Mouse (Mus musculus): Measurements from ENCODE around the gene Trim25.
A peak's percentile ranks its signal among the peaks of the same experiment; 100 is the strongest.

Gene Trim25

GRCm38 (mm10) chr11:88998974-88999722, at the start of gene Trim25:
Gene Trim25 (plus strand): TSS chr11:88999376.
- DNase-seq (ENCODE audit: low read depth, low spot score) = peak; percentile 63

- no peak for DNase-seq (ENCODE audit: low read depth, low spot score)
These were observed 49.2 kb upstream of the Trim25 start for GRCm38 (mm10) chr11:88949802-88950639.

GRCm38 (mm10) chr11:88950640-88951250, 48.4 kb upstream of the Trim25 start:
- DNase-seq (ENCODE audit: low read depth, low spot score) = no peak

GRCm38 (mm10) chr11:88951576-88951975, 47.6 kb upstream of the Trim25 start:
- DNase-seq (ENCODE audit: low read depth, low spot score) = no peak

GRCm38 (mm10) chr11:88952117-88952516, 47.1 kb upstream of the Trim25 start:
- DNase-seq (ENCODE audit: low read depth, low spot score) = no peak

- DNase-seq (ENCODE audit: low read depth, low spot score) = no peak
These were observed 45.6 kb upstream of the Trim25 start for GRCm38 (mm10) chr11:88953582-88953981.

GRCm38 (mm10) chr11:88954803-88955202, 44.4 kb upstream of the Trim25 start:
- DNase-seq (ENCODE audit: low read depth, low spot score) = peak; percentile 64

GRCm38 (mm10) chr11:88955217-88955969, 43.8 kb upstream of the Trim25 start, which contains the start of gene Scpep1:
Gene Scpep1 (minus strand): TSS chr11:88955465.
- peak; percentile 94 for DNase-seq (ENCODE audit: low read depth, low spot score)

GRCm38 (mm10) chr11:88958851-88959250, 40.3 kb upstream of the Trim25 start:
- no peak for DNase-seq (ENCODE audit: low read depth, low spot score)

- DNase-seq (ENCODE audit: low read depth, low spot score) = no peak
These were observed 32.3 kb upstream of the Trim25 start, which contains the start of gene Elobl for GRCm38 (mm10) chr11:88966881-88967361. Gene Elobl (minus strand): TSS chr11:88966931.

- no peak for DNase-seq (ENCODE audit: low read depth, low spot score)
These were observed 28.9 kb upstream of the Trim25 start, which contains the start of gene Coil for GRCm38 (mm10) chr11:88970202-88970732. Gene Coil (plus strand): TSS chr11:88970252.

GRCm38 (mm10) chr11:88973776-88974701, 25.1 kb upstream of the Trim25 start:
- peak; percentile 92 for DNase-seq (ENCODE audit: low read depth, low spot score)

GRCm38 (mm10) chr11:88976320-88976719, 22.9 kb upstream of the Trim25 start:
- no peak for DNase-seq (ENCODE audit: low read depth, low spot score)

GRCm38 (mm10) chr11:88977188-88977587, 22.0 kb upstream of the Trim25 start:
- no peak for DNase-seq (ENCODE audit: low read depth, low spot score)

- DNase-seq (ENCODE audit: low read depth, low spot score) = no peak
These were observed 17.8 kb upstream of the Trim25 start for GRCm38 (mm10) chr11:88981337-88981736.

GRCm38 (mm10) chr11:88986616-88987015, 12.6 kb upstream of the Trim25 start:
- no peak for DNase-seq (ENCODE audit: low read depth, low spot score)

- no peak for DNase-seq (ENCODE audit: low read depth, low spot score)
These were observed 10.2 kb upstream of the Trim25 start for GRCm38 (mm10) chr11:88988956-88989355.

GRCm38 (mm10) chr11:88989530-88989929, 9.6 kb upstream of the Trim25 start:
- DNase-seq (ENCODE audit: low read depth, low spot score) = no peak

- no peak for DNase-seq (ENCODE audit: low read depth, low spot score)
These were observed 6.0 kb upstream of the Trim25 start for GRCm38 (mm10) chr11:88993186-88993585.

GRCm38 (mm10) chr11:88993625-88994024, 5.6 kb upstream of the Trim25 start:
- DNase-seq (ENCODE audit: low read depth, low spot score) = no peak

All from forelimb bud, embryonic 11.5 days (tissue).